Mouse (Mus musculus) brain, embryonic 14.5 days (tissue): ENCODE results near the gene Qk. TPM values are rescaled to one million over a fixed set of nuclear protein-coding genes. Genes with fewer than 3 reads are reported as not detected.

Experiments
- DNase-seq: peaks from one replicate; pipeline ENCODE4 v3.0.0-alpha.2; 2011; ENCODE audit warnings: low read depth
- CTCF ChIP-seq: fragments of 200-500 bp; IDR thresholded peaks from 2 replicates; pipeline ENCODE4 v1.5.1; 2012; ENCODE audit warnings: inconsistent platforms, mild to moderate bottlenecking, moderate library complexity, borderline replicate concordance; ENCODE audit not compliant: insufficient read depth, insufficient read length; ENCODE audit errors: extremely low read depth
- POLR2A ChIP-seq: fragments of 200-500 bp; IDR thresholded peaks from 2 replicates; pipeline ENCODE4 v1.6.1; 2012; ENCODE audit warnings: mild to moderate bottlenecking, inconsistent platforms, borderline replicate concordance; ENCODE audit not compliant: poor library complexity, insufficient read depth, insufficient read length, severe bottlenecking; ENCODE audit errors: extremely low read depth
- polyA plus RNA-seq: library from polyadenylated mRNA; depleted of rRNA; stranded (reverse); fragments of >200 nt; gene quantifications from 2 replicates; pipeline ENCODE4 v1.2.3, GENCODE M21; 2012

Qk gene
- polyA plus RNA-seq, 1 experiment: 234 TPM

DNA sequence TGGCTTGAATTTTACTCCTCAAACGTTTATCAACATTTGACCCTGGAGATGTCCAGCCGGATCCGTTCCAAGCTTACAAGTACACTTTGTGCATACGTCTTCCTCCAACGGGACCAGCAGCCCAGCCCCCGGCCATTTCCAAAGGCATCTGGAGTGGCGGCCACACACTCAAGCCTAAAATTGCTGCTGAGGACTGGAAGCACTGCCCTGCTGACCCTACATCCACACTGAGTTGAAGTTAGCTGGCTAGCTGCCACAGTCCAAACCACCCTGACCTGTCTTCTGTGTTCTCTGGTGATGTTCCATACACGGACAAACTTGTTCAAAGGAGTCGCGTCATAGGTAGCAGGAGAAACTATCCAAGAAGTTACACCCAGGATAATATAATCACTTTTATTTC, 18.6 kb upstream of the Qk start:
- no peak for TF ChIP-seq POLR2A
- no peak for TF ChIP-seq CTCF
- DNase-seq: no peak

DNA sequence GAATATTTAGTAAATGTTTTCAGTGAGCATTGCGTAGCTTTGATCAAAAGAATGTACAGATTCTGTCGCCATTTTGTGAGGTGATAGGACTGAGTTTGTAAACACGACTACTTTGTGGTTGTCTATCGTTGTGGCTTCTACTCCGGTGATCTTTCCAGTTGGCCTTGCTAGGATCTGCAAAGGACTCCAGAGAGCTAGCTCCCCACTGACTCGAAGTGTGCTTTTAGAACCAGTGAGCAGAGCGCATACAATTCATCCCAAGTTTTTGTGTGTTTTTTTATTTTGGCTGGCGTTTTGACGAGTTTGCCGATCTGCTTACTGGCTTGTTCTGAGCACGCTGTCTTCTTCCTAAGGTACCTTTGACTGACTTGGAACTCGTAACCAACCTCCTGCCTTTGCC, 16.9 kb upstream of the Qk start:
- no peak for DNase-seq
- TF ChIP-seq CTCF: no peak
- TF ChIP-seq POLR2A: no peak

DNA sequence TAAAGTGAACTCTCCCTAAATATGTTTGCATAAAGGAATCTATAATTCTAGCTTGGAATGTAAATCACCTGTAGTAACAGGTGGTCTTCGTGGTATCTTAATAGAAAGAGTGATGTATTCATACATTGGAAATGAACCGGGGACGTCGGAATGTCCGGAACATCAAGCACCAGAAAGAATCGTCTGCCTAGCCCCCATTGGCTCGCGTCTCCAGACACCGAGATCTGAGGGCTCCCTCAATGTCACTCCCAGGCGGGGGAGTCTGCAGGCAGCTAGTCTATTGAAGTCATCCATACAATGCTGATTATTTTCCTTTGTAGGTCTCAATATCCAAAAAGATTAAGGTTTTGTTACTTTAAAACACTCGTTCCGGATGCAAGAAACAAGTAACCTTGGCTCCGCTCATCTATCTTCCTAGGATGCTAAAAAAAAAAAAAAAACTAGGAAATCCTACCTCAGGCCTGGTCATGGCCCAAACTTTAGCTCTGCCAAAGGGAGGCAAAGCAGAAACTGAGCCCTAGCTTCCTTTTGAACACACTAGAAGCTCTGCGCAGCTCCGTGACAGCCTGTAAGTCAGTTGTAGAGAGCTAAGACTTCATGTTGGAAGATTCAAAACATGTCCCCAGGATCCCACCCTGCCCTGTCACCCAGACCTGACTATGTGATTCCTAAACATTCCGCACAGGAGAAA, 16.3 kb upstream of the Qk start:
- TF ChIP-seq CTCF (no peak), POLR2A (no peak)
- DNase-seq: peak; percentile 88

DNA sequence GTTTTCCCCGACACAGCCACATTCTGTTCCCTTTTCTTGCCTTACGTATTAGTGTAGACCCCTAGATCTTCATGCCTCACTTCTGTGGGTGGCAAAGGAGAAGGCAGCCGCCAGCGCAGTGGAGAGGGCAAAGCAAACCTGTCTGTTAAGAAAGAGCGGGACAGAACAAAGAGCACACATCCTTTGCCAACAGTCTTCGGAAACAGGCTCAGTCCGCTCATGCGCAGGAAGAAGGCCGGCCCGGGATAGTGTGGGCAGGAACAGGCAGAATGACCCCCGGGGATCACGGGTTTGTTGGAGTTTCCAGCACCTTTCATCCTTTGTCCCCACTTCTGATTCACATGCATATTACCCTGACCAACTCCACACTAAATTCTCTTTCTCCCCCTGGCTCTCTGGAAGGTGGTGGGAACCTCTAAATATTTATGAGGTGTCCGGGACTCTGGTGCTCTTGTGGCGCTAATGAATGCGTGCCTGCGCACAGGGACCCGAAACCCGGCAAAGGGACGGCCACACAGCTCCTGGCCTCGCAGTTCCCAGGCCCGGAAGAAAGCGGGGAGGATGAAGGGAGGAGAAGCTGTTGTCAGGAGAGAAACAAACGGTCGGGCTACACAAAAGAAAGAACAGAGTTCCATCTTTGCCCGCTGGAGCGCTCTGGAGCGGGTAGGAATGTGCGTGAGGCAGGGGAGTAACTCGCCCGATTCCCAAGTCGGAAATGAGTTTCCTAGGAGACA, 15.5 kb upstream of the Qk start:
- TF ChIP-seq CTCF (peak; percentile 47; the same call in 1 of the 2 replicates), POLR2A (peak; percentile 31; the same call in 1 of the 2 replicates)
- peak; percentile 98 for DNase-seq

DNA sequence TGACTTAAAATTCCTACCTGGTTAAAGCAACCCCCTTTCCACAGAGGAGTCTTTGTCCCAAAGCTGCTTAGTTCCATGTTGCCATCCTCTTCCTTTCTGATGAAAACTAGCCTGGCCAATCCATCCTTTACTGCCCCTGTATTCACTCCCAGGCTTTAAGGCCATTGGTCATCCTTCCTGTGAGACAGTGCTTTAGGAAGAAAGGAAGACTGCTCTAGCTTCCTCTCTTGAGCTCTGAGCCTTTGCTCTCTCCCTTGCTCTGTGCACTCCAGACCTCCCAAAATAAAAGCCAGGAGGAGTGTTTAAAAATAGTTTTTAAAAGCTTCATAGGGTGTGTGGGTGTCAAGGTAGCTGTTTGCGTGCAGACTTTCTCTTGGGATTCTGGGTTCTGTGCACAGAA, 14.8 kb upstream of the Qk start:
- DNase-seq: peak; percentile 46
- no peak for TF ChIP-seq POLR2A
- TF ChIP-seq CTCF: no peak

DNA sequence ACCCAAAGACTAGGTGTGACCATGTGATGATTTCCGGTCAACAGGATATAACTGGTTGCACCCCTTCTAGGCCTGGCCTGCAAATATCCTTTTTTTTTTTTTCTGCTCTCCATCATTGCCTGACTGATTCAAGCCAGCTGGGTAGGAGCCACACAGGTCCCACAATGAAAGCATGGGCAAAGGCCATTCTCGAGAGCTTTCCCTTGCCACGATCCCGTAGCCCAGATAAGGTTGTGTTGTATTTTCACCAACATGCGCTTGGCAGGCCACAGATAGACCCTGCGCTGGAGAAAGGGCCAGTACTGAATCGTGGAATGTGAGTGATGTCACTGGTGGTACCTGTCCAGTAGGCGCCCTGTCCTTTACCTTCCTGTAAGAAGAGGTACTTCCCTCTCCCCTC, 13.7 kb upstream of the Qk start:
- TF ChIP-seq POLR2A (no peak), CTCF (no peak)
- no peak for DNase-seq

DNA sequence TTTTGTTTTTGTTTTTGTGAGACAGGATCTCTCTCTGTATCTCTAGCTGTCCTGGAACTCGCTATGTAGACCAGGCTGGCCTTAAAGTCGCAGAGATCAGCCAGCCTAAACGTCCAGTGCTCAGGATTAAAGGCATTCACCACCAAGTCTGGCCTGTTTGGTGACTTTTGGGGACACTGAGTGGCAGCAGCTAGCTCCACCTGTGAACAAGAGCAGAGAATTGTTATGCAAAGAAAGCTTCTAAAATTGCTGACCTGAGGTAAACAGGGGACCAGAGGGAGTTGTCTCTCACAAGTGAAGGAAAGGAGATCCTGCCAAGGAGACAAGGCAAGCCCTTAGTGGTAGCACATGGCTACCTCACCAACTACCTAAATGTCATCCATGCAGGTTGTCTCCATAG, 12.5 kb upstream of the Qk start:
- no peak for DNase-seq
- TF ChIP-seq CTCF (no peak), POLR2A (no peak)

DNA sequence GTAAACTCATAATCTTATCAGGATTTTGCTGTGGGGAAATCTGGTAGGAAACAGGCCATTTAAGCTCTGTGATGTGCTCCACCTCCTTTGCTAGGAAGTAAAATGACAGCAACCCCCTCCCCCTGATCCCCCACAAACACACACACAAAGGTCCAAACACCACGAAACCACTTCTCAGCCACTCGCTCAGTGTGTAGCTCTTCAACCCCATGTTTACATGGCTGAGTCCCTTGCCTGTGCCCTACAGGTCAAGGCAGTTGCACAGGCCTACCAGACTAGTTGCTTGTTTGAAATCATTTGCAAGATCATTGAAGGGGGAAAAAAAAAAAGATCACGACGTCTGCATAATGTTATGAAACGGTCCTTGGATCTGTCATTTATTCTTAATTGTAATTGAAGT, 9.8 kb upstream of the Qk start:
- TF ChIP-seq POLR2A (no peak), CTCF (no peak)
- no peak for DNase-seq

DNA sequence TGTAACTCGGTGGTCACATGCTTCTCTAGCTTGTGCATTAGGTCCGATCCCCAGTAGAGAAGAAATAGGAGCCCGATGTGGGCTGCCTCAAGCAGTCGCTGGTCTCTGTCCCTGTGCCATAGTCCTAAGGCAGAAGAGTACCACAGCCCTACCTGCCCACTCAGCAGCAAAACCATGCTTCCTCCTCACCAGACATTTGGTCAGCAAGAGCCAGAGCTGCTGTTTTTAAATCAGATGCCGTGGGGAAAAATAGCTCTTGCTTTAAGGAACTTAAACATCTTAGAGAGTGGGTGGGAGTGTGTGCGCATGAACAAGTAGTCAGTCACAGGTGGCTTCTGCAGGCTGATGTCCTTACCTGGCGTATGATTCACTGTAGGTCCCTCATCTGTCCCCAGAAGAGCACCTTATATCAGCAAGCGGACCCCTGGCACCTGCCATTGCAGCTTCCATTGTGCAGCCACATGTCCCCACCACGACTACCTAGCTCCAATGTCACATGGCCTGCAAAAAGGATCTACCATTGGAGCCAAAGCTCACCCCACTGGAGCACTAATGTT, 9.0 kb upstream of the Qk start:
- TF ChIP-seq POLR2A (no peak), CTCF (no peak)
- no peak for DNase-seq

DNA sequence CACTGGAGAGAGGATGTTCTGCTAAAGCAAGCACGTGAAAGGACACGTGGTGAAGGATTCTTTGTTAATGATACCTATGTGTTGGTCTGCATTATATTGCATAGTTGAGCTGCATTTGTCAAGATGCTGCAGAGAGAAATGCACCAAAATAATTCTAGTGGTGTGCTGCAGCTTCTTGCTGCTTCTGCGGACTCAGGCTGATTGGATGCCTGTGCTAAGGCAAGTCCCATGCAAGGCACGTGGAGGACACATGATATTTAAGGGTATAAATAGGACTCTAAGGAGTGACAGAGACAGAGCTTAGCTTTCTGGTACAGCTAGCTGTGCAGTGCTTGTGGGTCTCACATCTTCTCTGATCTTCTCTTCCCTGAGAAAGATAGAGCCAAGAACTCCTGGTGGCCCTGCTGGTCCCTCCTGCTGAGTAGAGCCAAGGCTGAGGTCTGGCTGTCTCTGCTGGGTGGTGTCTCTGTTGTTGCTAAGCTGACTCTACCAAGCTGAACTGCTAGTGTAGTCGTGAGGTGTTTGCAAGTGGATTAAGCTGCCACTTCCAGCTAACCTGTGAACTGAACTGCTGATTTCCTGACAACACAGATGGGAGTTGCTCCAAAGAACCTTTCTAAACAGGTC, 8.0 kb upstream of the Qk start:
- no peak for DNase-seq
- TF ChIP-seq CTCF (no peak), POLR2A (no peak)

DNA sequence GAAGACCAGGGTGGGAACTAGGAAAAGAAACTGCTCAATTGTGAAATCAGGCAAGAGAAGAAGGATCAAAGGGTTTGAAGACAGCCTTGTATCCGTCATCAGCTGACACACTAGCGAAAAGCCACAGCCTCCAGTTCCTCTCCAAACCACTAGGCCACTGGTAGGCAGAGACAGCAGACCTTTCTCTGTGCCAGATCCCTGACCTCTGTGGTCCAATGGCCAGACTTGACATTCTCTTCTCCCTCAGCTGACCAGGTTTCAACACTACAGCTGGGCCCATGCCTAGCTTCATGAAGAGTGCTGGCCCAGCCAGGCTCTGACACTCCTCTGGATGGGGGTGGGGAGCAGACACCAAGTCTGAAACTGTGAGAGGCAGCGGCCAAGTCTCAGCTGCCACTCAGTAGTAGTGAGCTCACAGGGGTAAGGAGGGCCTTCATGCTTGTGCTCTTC, 7.0 kb upstream of the Qk start:
- DNase-seq: no peak
- TF ChIP-seq CTCF: no peak
- no peak for TF ChIP-seq POLR2A
